Mouse (Mus musculus): ENCODE data around the gene Gm11127.
"Not testable (repeated sequence)": the region's sequence is repeated elsewhere in the genome, so short reads cannot be mapped to it uniquely, and the experiment has no call there.

Gm11127 gene

GRCm38 (mm10) chr17:36058362-36058761 is at the start of gene Gm11127:
TSS of gene Gm11127 (minus strand) at chr17:36058371.
- not testable (repeated sequence) for DNase-seq (ENCODE audit: low spot score in 2 of 2)

GRCm38 (mm10) chr17:36102091-36102490 is 43.9 kb upstream of the Gm11127 start:
- DNase-seq (ENCODE audit: low spot score in 2 of 2) = not testable (repeated sequence)

GRCm38 (mm10) chr17:36099603-36100002 is 41.4 kb upstream of the Gm11127 start:
- not testable (repeated sequence) for DNase-seq (ENCODE audit: low spot score in 2 of 2)

- no peak for DNase-seq (ENCODE audit: low spot score in 2 of 2)
These were observed 35.8 kb upstream of the Gm11127 start for GRCm38 (mm10) chr17:36093936-36094335.

GRCm38 (mm10) chr17:36092520-36092919 is 34.3 kb upstream of the Gm11127 start:
- DNase-seq (ENCODE audit: low spot score in 2 of 2) = not testable (repeated sequence)

GRCm38 (mm10) chr17:36091933-36092332 is 33.8 kb upstream of the Gm11127 start:
- DNase-seq (ENCODE audit: low spot score in 2 of 2) = not testable (repeated sequence)

GRCm38 (mm10) chr17:36085976-36086375 is 27.8 kb upstream of the Gm11127 start:
- DNase-seq (ENCODE audit: low spot score in 2 of 2) = not testable (repeated sequence)

GRCm38 (mm10) chr17:36083870-36084451 is 25.8 kb upstream of the Gm11127 start:
- no peak for DNase-seq (ENCODE audit: low spot score in 2 of 2)

GRCm38 (mm10) chr17:36083266-36083869 is 25.2 kb upstream of the Gm11127 start:
- DNase-seq (ENCODE audit: low spot score in 2 of 2) = peak in 1 of 2 experiments; percentile 31

- peak in 1 of 2 experiments; percentile 18 for DNase-seq (ENCODE audit: low spot score in 2 of 2)
These were observed 24.5 kb upstream of the Gm11127 start for GRCm38 (mm10) chr17:36082519-36083232.

- not testable (repeated sequence) for DNase-seq (ENCODE audit: low spot score in 2 of 2)
These were observed 23.7 kb upstream of the Gm11127 start for GRCm38 (mm10) chr17:36081901-36082300.

GRCm38 (mm10) chr17:36060829-36061228 is 2.7 kb upstream of the Gm11127 start:
- DNase-seq (ENCODE audit: low spot score in 2 of 2) = peak; percentile 76 to 81

GRCm38 (mm10) chr17:36057927-36058326 is 244 bp downstream of the Gm11127 start:
- not testable (repeated sequence) for DNase-seq (ENCODE audit: low spot score in 2 of 2)

- no peak for DNase-seq (ENCODE audit: low spot score in 2 of 2)
These were observed 14.9 kb downstream of the Gm11127 start for GRCm38 (mm10) chr17:36043286-36043685.

- peak; percentile 47 to 77 for DNase-seq (ENCODE audit: low spot score in 2 of 2)
These were observed 15.5 kb downstream of the Gm11127 start, which contains the start of the genes H2-T22 and Gm6034 for GRCm38 (mm10) chr17:36042610-36043169. TSS of gene H2-T22 (minus strand) at chr17:36042747. TSS of gene Gm6034 (plus strand) at chr17:36042961.

- DNase-seq (ENCODE audit: low spot score in 2 of 2) = not testable (repeated sequence)
These were observed 16.1 kb downstream of the Gm11127 start for GRCm38 (mm10) chr17:36042055-36042454.

- not testable (repeated sequence) for DNase-seq (ENCODE audit: low spot score in 2 of 2)
These were observed 17.6 kb downstream of the Gm11127 start for GRCm38 (mm10) chr17:36040604-36041003.

GRCm38 (mm10) chr17:36036126-36036525 is 22.0 kb downstream of the Gm11127 start:
- DNase-seq (ENCODE audit: low spot score in 2 of 2) = not testable (repeated sequence)

- peak in 1 of 2 experiments; percentile 58 for DNase-seq (ENCODE audit: low spot score in 2 of 2)
These were observed 23.0 kb downstream of the Gm11127 start for GRCm38 (mm10) chr17:36035010-36035638.

- DNase-seq (ENCODE audit: low spot score in 2 of 2) = not testable (repeated sequence)
These were observed 23.6 kb downstream of the Gm11127 start for GRCm38 (mm10) chr17:36034524-36034923.

GRCm38 (mm10) chr17:36032351-36032875 is 25.8 kb downstream of the Gm11127 start, which contains the start of gene H2-T23:
TSS of gene H2-T23 (minus strand) at chr17:36032855.
- DNase-seq (ENCODE audit: low spot score in 2 of 2) = peak; percentile 49 to 55
